Mouse (Mus musculus) bone marrow macrophage, adult 2 months (primary cell): ENCODE measurements around the gene Ptch1.

ENCODE experiments used
- CTCF ChIP-seq: IDR thresholded peaks from 2 replicates; pipeline ENCODE4 v1.5.1; 2012; ENCODE audit warnings: low read depth, mild to moderate bottlenecking, low read length, moderate library complexity
- POLR2A ChIP-seq: IDR thresholded peaks from 2 replicates; pipeline ENCODE4 v1.6.1; 2012; ENCODE audit warnings: mild to moderate bottlenecking, low read depth, low read length, borderline replicate concordance

- TF ChIP-seq CTCF (no peak), POLR2A (no peak)
Observed at GRCm38 (mm10) chr13:63528164-63528675, 45.2 kb downstream of the Ptch1 start.
